Mouse (Mus musculus): ENCODE measurements around the gene Cog7.

Cog7 gene

DNA sequence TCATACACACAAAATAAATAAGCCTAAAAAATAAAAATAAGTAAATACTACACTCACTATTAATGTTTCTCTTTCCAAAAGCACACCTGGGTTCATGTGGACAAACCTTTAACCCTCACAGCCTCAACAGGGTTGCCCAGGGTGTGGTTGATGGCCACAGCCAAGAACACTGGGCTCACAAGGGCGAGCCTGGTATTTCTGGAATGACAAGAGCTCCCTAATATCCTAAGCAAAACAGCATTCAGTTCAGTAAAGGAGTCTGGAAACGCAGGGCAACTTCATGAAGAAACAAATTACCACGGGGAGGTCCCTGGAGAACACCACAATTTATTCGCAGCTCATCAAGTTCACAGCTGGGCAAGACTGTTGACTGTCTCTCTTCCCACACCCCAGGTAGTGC lies 34.0 kb downstream of the Cog7 start:
- no peak for DNase-seq

DNA sequence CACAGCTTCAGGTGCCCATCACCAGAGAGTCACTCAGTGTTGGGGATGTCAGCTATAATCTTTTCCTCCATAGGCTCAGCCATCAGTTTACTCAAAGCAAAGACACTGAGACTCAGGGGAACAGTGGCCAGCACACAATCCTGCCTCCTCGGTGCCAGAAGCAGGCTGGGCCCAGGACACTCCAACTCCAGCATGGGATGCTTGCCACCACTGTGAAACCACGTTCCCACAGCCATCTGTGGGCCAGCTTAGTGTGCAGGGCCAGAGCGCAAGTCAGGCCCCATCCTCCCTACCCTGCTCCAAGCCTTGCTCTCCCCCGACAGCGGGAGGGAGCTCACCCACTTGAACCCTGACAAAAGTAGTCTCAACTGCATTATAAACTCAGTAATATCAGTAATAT lies 35.3 kb downstream of the Cog7 start:
- no peak for DNase-seq

DNA sequence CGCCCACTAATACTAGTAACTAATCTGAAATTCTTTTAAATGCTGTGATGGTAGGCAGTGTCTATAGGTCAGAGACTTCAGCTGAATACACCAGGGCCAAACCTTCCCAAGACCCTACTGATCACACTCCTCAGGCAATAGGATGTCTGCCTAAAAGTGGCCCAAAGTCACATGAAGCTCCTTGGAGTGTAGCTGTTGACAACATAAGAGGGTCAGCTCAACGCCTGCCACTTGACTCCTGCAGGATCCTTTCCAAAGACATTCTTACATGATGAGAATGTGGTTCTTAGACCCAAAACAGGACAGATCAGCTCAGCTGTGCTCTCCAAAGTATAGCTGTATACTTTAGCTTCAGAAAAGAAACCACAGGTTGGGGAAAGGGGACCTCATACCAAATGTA lies 39.1 kb downstream of the Cog7 start:
- no peak for DNase-seq

DNA sequence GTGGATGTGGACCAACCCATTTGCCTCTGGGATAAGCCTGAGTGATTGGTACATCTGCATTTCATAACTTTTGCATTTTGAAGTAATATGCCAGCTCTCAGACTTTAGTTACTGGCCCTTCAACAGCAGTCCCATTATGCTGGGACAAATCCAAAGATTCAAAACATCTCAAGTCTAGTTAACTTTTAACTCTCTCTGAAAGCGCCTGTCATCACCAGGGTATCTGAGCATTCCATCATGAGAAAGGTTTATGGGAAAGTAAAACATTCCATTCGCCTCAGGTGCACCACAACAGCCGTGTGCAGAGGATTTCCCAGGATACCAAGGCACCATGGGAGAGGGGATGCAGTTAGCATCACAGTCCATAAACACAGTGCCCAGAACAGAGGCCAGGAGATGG lies 39.9 kb downstream of the Cog7 start:
- DNase-seq, result no peak

DNA sequence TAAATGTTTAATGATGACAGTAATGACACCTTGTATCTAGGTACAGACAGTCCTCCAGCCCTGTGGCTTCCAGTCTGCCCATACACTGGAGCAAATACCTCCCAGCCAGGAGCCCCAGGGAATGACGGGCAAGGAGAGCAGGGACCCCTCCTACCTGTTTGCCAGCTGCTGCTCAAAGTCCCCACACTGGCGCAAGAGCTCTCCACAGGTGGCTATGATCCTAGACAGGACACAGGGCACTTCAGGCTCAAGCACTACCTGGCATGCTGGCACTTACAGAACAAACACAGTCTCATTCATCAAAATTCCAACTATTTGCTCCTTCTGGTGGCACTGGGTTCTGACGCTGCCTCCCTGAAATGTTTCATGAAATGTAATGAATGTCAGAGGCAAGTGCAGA lies 40.5 kb downstream of the Cog7 start:
- DNase-seq, result no peak

DNA sequence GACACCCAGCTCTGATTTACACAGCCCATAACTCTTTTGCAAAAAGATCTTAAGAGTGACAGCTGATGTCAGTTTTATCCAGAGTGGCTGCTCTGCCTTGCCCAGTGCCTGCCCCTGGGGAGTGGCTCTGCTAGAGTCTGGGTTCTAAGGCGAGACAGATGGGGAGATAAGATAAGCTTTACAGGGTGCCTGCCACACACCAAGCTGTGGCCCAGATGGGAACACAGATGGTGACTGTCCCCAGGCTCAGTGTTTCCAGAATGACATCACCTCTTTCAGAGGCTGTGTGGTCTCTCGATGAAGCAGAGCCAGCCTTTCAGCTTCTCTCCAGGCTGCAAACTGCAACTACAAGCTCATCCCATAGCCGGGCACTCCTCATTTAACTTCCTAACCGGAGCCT lies 41.8 kb downstream of the Cog7 start:
- DNase-seq, result no peak

DNA sequence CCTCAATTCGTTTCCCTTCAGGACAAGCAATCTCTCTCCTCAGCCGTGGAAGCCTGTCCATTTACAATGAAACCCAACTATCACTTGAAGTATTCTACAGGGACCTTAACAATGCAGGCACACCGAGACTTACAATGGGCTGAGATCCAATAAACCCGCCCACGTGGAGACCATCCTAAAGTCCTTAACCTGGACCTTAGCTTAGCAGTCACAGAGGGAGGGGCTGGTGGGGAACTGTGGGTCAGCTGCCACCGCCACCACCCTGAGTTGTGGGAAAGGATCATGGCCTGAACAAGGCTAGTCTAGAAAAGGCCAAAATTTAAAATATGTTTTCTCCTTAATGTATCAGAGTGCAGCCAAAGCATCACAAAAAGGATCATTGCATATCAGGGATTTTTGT lies 42.3 kb downstream of the Cog7 start:
- DNase-seq, result no peak

DNA sequence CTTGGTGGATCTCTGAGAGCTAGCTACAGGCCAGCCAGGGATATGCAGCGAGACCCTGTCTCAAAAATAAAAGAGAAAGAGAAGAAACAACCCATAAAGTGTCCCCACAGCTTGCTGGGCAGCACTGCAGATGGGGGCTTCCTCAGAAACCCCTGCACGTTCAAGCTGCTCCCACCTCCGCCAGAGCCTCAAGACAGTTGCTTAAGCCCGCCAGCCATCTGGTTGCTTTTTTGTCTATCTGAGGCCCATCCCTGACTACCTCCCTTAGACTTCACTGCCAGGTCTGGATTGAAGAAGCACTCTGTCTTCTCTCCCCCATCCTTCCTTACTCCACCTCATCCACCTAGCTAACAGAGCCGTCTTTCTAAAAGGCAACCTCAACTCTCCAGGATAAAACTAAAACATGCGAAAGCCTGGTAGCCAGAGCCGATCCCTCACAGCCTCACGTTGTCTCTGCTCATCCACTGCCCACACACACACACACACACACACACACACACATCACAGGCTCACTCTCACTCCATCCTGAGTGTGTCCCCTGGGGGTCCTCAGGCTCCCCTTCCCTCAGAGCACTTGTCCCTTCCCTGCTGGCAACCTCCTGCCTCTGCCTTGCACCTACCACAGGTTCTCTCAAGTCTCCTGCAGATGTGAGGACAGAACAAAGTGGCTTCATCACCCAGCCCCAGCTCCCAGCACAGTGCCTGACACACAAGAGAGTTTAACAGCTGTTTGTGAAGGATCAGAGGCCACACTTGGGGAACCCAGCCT lies 43.2 kb downstream of the Cog7 start:
- no peak for DNase-seq

DNA sequence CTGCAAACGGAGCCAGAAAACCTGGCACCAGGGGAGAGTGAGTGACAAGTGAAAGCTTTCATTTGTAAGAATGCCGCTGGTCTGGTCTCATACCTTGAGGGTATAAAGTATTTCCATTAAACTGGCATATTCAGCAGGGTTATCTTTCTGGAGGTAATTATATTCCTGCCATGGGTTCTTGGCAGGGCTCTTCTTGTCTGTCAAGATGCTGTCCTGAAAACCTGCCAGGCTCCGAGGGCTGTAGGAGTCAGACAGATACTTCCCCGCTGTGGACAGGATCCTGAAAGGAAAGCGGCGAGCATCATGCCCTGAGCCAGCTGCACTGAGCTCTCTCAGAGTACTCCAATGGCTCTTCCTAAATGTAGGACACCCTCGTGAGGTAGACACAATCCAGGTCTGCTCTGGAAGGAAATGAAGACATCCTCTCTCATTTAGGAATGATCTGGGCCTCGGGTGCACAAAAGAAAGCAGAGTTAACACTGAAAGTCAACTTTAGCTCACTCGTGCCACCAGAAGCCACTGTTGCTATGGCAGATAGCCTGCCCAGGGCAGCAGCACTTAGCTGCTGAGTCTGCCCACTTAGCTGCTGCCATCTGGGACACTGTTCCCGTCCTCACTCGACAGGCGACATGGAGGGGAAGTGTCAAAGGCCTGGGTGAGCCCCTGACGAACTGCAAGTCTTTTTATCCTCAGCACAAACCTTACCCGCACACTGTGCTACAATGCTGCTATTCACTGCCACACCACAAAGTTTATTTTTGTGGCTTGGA lies 44.5 kb downstream of the Cog7 start:
- no peak for DNase-seq

DNA sequence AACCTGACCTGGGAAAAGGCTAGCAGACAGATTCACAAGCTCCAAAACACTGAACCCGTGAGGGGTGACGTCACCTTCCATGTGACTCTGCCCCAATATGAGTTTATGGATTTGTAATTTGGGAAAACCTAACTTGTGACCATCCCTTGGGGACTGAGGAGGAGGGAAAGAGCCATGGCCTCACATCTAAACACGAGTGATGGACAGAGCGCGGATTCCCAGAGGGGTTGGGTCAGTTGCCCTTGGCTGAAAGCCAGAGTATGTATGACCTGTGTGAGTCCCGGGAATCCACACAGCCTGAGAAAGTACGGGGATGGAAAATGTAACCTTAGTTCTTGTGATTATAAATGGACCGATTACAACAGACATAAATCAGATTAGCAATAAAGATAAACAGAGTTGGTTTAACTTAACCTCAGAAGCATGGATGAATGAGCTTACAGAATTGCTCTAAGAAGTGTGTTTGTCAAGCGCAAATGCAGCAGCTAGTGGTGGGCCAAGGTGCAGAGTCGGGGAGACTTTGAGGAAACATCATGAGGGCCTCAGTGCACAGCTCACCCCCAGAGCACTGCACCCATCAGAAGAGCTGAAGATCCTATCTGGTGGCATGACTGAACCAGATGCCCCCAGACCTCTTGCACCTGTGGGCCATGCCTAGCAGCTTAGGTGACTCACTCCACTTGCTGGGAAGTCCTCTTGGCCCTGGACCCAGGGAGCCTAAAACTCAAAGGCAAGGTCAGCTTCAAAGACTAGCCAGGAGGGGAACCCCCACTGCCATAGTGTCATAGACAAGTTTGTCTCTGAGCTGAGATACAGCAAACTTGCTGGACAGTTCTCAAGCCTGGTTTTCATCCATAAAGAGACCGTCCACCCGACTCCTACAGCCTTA lies 45.4 kb downstream of the Cog7 start:
- DNase-seq, result no peak

DNA sequence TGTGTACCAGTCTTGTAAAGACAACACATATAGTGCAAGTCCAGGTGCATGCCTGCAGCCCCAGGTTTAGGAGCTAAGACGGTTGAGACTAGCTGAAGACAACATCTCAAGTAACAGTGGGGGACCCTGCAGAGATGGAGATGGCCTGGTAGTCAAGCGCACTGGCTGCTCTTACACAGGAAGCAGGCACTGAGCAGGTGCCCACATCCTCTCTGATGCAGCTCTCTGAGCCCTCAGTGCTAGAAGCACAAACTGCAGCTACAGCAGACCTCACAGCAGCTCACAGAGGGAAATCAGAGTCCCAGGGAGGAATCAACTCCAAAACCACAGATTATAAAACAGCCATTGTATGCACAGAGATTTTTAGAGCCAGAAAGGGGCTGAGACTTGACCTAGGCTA lies 47.2 kb downstream of the Cog7 start:
- no peak for DNase-seq

DNA sequence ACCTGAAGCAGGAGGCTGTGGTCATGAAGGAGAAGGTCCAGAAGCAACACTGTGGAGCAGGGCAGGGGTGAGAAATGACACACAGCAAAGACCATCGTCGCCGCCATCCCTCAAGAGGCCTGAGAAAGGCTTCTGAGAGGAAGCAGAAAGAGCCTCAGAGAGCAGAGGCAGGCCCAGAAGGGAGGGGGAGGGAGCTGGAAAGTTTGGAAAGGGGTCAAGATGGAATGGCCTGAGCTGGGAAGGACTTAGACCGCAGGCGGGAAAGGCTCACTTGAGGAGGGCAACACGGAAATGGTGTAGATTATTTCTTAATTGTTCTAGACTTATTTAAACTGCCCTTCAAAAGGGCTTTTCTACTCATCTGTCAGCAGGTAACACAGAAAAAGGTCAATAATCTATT lies 47.8 kb downstream of the Cog7 start:
- no peak for DNase-seq

DNA sequence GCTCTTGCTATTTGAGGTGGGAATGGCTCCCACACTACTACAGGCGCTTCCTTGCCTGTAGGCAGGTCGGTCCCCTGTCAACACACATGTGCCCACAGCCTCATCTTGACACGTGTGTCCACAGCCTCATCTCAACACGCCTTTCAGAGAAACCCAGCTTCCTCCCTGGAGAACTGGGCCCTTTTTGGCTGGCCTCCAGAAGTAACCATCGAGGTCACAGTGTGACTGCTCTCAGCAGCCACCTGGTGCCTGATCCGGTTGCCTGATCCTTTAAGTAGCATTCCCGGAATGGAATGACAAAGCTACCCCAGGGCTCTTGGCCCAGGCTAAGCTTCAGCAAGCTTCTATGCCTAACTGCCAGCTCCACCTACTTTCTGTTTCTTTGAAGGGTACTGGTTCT lies 50.3 kb downstream of the Cog7 start:
- no peak for DNase-seq

DNA sequence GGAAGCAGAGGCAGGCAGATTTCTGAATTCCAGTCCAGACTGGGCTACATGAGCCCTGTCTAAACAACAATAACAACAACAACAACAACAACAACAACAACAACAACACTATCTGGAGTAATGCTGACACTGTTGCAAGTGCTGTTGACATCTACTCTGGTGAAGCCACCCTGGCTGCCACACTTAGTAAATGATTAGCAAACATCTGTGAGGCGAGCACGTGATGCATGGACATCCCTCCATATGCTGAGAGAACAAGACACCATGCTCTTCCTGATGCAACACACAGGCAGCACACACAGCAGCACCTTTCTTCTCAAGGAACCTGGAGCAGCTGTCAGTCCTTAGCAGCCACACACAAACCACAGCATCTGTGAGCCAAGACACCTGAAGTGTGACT lies 53.6 kb downstream of the Cog7 start:
- no peak for DNase-seq

DNA sequence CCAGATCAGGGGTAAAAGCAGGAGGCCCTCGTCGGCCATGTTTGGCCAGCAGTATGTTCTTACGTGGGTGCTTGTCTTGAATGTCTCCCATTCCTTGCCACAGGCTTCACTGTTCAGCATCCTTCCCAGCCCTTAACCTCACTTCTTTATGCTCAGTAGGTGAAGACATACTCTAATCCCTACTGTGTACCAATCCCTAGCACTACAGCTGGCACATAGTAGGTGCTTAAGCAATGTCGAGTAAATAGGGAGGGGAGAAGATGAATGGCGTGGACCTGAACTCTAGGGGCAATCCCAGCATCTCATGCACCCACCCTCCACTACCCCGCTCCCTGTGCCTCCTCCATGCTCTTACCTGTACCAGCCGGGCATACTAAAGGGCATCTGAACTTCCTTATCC lies 57.1 kb downstream of the Cog7 start:
- DNase-seq, result no peak

DNA sequence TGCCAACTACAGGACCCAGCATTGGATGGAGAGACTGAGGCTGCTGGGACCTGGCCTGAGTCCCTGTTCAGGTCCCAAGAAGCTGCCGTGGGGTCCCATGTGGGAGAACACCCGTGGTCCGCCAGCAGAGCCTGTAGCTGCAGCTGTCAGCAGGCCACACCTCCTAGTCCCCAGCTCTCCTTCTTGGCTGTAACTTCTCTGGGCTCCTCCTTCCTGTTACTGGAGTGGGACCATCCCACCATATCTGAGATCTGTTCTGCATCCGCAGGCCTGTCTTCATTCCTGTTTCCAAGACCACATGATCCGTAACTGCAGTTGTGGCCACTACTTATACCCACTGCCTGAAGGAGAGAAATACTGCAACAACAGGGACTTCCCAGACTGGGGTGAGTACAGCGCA lies 67.6 kb downstream of the Cog7 start:
- no peak for DNase-seq

DNA sequence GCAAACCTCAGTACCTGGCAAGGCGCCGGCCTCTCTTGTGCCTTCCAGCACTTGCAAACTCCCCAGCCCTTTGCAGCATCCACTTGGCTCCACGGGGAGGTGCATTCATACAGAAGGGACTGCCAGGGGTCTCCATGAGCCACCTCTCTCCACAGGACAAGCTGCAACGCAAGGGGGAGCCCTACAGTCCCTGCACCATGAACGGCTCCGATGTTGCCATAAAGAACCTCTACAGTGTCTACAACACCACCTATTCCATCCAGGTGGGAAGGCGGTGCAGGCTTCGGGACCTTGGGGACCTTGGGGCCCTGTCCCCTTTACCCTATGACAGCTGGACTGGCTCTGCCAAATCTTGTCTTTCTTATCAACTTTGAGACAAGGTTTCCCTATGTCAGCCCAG lies 69.3 kb downstream of the Cog7 start:
- DNase-seq, result no peak

DNA sequence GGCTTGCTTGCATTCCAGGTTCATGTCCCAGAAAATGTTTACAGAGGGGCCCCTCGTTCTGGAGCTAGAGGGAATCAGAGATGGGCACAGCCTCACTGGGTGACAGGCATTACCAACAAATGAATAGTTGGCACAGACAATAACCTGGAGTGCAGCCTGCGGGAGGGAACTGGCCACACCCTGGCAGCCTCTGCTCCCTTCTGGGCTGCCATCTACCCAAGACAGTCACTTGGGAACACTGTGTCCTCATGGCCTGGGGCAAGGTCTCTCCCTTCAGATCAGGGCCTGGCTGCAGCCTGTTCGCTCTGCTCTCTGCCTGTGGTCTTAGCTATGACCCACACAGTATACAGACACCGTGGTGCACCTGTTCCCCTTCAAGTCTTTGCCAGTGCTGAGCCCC lies 74.6 kb downstream of the Cog7 start:
- DNase-seq, result no peak

DNA sequence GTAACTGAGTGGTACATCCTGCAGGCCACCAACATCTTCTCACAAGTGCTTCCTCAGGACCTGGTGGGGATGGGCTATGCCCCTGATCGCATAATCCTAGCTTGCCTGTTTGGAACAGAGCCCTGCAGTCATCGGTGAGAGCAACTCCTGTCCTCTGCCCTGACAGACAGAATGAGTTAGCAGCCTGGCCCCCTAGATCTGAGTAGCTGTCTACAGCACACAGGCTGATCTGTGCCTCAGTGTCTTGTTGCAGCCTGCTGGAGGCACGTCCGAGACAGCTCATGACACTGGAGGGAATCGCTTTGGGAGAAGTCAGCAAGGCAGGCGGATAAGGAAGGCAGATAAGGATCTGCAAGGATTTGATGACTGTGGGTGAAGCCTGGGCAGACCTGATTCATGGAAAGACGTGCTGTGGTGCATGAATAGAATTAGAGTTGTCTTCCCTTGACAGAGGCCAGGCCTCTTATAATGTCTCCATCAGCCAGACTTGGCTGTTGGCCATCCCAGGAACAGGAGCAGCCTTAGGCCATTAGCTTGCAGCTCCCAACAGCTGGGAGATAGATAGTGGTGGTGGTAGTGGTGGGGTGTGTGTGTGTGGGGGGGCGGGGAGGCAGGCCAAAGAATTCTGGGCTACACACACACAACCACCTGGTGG lies 78.6 kb downstream of the Cog7 start:
- DNase-seq, result no peak

DNA sequence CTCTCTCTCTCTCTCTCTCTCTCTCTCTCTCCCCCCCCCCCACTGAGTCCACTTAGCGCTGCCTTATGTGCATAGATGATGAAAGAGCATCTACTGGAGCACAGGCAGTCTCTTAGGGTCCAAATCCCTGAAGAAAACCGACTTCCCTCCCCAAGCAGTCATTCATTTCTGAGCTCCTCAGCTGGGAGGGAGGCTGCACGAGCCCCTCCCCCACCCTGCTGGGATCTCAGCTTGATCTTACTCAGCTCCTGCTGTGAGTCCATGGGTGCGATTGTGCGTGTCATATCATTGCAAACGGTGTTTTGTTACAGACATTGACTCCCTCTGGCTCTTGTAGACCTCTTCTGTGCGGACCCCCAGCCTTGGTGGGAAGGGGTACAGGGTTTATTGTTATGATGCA lies 81.6 kb downstream of the Cog7 start:
- no peak for DNase-seq

DNA sequence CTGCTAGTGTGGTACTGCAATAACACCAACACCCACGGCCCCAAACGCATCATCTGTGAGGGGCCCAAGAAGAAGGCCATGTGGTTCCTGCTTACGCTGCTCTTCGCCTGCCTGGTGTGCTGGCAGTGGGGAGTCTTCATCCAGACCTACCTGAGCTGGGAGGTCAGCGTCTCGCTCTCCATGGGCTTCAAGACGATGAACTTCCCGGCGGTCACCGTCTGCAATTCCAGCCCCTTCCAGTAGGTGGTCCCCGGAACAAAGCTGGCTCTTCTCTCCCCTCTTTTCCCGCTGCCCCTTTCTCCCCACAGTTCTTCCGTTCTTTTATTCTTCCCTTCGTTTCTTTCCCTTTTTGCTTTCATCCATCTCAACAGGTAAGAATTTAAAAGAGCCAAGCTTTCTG lies 82.2 kb downstream of the Cog7 start:
- peak in 1 of 2 experiments; percentile 46 for DNase-seq

DNA sequence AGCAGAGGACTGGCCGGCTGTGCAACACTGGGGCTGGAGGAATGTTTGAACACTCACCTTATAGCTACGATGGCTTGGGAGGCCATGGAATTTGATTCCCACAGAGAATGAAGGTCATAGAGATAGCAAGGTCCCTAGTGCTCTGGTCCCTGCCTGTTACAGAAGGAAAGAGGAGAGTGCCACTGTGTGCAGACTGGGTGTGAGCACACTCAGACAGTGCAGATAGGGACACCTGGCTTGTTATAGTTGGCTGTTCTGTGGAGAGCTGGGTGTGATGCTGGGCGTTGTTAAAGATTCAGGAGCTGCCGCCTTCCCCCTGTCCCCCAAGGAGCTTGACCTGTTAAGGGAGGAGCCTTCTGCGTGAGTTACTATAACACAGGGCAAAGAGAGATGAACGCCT lies 84.8 kb downstream of the Cog7 start:
- no peak for DNase-seq
